Mouse (Mus musculus): ENCODE results near the gene Mertk. TPM values are rescaled to one million over a fixed set of nuclear protein-coding genes. Genes with fewer than 3 reads are reported as not detected.

The Mertk gene
- total RNA-seq, 2 experiments from 2014 or later: 1.0 to 1.3 TPM

GRCm38 (mm10) chr2:128719380-128719779 lies 20.6 kb downstream of the Mertk start:
- ATAC-seq (ENCODE audit: poor library complexity, severe bottlenecking): no peak

DNA sequence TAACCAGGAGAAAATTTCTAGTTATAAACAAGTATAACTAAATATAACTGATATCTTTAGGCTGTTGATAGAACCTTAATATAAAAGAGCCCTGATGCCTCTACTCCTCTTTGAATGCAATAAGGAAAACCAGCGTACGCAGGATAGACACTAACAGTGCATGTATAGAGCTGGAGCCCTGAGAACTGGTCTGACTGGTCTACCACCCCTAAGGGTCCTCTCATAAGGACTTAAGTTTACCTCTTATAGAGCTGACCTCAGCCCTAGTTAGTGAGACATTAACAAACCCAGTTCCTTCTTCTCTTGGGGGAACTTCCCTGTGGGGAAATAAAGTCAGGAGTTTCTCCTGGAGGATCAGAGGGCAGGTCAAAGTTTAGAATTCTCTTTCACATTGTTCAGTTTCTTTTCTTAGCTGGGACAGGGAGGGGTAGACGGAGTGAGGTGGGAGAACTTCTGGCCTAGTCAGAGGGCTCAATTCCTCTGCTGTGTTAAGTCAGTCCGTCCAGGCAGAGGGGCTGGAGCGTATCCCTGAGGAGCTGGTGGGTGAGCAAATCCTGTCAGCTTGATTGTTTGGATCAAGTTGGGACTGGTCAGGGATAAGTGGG lies 23.5 kb downstream of the Mertk start:
- no peak for ATAC-seq (ENCODE audit: poor library complexity, severe bottlenecking)

DNA sequence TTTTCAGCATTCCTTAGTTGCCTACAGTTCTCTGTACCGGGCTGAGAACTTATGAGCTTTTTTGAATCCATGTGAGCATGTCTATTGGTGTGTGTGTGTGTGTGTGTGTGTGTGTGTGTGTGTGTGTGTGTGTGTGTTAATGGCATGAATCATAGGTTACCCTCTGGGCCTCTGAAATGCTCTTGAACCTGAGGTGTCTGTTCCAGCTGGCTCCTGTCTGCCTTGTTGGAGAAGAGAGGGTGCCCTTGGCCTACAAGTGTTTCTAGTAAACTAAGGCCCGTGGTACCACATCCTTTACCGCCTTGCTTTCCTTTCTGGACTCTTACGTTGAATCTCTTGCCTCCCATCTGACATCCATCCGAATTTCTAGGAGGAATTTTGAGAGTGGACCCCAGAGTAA lies 27.3 kb downstream of the Mertk start:
- ATAC-seq (ENCODE audit: poor library complexity, severe bottlenecking): no peak

- ATAC-seq (ENCODE audit: poor library complexity, severe bottlenecking): no peak
These were observed 27.9 kb downstream of the Mertk start for GRCm38 (mm10) chr2:128726626-128727025.

DNA sequence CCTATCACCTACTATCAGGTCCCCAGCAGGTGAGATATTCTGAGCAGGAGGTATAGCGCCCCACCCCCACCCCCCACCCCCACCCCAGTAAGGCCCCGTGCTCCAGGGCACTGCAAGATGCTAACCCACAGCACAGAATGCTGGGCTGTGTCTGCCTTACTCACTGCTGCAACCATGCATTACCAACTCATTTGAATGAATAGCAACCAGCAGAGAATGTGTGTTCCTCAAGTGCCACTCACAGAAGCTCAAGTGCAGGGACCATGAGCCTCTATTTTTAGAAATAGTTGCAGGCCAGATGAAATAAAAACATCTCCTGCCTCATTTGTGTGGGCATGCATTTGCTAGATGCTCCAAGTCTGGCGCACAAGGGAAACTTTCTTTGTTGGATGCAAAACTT lies 28.8 kb downstream of the Mertk start:
- no peak for ATAC-seq (ENCODE audit: poor library complexity, severe bottlenecking)

DNA sequence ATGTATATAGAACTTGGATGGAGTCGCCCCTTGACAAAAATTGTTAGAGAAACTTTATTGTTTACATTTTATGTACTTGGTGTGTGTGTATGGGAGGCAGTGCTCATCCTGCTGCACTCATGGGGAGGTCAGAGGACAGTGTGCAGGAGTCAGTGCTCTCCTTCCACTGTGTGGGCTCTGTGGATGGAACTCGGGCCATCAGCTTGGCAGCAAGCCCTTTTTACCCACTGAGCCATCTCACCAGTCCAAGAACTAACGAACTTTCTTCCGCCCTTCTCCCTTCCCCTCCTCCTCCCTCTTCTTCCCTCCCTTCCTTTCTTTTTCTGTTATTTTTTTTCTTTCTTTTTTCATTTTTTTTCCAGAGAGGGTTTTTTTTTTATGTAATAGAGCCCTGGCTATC lies 29.3 kb downstream of the Mertk start:
- no peak for ATAC-seq (ENCODE audit: poor library complexity, severe bottlenecking)

DNA sequence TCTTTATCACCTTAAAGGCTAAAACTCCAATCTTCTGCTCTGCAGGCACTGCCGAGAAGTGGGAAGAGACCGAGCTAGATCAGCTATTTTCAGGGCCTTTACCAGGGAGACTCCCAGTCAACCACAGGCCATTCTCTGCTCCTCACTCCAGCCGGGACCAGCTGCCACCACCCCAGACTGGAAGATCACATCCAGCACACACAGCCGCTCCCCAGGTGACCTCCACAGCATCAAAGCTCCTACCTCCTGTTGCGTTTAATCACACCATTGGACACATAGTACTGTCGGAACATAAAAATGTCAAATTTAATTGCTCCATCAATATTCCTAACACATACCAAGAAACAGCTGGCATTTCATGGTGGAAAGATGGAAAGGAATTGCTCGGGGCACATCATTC lies 30.4 kb downstream of the Mertk start:
- ATAC-seq (ENCODE audit: poor library complexity, severe bottlenecking): no peak

DNA sequence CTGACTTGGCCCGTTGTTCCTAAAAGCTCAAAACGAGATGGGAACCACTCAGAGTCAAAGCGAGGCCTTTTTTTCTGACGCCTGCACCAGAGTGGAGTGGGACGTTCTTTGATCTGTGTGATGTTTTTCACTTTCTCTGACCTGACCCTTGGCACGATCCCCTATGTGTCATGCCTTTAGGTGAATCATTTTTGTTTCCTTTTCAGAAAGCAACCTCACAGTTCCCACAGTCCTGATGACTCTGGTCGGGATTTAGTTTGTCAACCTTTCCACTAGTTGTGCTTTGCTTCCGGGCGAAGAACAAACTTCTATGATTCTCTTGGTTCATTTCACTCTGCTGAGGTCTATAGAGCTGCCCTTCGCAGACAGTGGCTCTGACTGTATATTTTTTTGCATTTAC lies 32.8 kb downstream of the Mertk start:
- no peak for ATAC-seq (ENCODE audit: poor library complexity, severe bottlenecking)

DNA sequence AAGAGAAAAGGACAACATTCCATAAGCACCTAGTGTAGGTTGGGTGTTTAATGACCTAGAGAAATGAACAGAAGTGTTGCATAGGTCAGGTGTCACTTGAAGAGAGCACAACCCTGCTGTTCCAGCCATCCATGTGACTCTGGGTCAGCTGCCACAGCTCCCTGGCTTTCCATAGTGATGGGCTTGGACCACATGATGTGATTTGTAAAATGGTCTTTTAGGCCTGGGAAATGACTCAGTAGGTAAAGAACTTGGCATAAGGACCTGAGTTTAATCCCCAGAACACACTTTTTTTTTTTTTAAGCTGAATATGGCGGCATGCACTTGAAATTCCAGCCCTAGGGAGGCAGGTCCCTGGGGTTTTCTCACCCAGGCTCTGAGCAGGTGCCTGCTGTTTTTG lies 33.2 kb downstream of the Mertk start:
- no peak for ATAC-seq (ENCODE audit: poor library complexity, severe bottlenecking)

GRCm38 (mm10) chr2:128735089-128735488 lies 36.3 kb downstream of the Mertk start:
- ATAC-seq (ENCODE audit: poor library complexity, severe bottlenecking): no peak

- ATAC-seq (ENCODE audit: poor library complexity, severe bottlenecking): no peak
These were observed 38.3 kb downstream of the Mertk start for GRCm38 (mm10) chr2:128737051-128737450.

DNA sequence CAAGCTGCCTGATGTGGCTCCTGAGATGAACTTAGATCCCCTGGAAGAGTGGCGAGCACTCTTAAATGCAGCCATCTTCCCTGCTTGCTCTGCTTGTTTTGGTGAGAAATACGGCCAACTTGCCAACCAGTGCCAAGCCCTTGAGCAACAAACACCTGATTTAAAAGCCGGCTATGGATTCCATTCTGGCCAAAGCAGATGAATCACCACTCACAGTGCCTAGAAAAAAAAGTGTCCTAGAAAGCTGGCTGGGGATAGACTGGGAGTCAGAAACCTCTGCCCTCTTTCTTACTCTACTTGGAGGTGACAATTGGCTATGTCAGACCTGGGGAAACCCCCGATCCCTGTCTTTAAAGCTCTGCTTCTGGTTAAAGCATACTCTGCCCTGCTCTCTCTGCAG lies 39.0 kb downstream of the Mertk start:
- no peak for ATAC-seq (ENCODE audit: poor library complexity, severe bottlenecking)

- no peak for ATAC-seq (ENCODE audit: poor library complexity, severe bottlenecking)
These were observed 40.0 kb downstream of the Mertk start for GRCm38 (mm10) chr2:128738725-128739258.

DNA sequence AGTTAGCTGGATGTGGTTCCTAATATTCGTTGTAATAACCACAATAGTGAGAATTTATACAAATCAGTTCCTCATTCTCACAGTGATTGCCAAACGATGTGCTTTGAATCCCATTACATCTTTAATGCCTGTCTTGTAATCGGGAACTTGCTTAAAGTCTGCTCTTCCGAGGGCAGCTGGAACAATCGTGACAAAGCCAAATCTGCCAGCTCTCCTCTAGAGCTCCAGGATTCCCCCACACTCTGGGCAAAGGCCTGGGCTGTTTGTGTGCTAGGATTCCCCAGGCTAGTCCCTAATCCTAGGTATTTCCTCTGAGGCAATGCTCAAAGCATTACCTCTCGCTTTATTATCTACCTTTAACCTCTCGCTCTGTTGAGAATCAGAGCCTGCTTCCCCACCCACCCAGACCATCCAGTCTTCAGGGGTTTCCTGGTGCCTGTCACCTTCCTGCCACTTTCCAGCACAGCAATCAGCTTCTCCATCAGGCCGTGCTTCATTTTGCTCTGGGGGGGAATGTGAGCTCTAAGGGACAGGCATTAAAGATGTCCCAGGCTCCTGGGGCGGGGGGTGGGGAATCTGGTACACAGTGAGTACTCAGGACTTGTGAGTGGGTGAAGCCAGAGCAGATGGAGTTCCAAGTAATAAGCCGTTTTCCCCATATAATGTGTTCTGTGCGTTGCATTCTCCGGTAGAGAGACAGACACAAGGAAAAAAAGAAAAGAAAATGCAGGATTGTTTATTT lies 47.3 kb downstream of the Mertk start:
- ATAC-seq (ENCODE audit: poor library complexity, severe bottlenecking): peak; percentile 81

GRCm38 (mm10) chr2:128746621-128747151 lies 47.9 kb downstream of the Mertk start:
- ATAC-seq (ENCODE audit: poor library complexity, severe bottlenecking): no peak

DNA sequence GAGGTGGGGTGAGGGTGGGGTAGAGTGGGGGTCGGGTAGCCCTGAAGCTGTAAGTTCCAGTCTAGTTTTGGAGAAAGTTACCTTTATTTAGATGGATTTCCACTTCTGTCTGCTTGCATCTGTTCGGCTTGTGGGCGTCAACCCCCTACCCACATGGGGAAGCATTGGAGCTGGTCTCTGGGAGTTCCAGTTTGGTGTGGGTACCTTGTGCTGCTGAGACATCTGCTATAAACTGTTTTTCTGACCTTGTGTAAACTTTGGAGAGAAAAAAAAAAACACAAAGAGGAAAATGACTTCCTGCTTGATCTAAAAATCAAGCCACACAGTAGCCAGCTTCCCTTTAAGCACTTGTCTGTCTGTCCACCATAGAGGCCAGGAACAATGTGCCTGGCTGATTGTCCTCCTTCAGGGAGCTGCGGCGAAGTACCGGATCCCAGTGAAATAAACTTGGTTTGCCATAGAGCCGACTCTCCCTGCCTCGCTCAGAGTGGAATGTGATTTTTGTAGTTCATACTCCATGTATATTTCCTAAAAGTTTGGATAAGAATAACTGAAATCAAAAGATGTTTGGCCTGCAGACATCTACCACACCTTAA lies 48.8 kb downstream of the Mertk start:
- no peak for ATAC-seq (ENCODE audit: poor library complexity, severe bottlenecking)

DNA sequence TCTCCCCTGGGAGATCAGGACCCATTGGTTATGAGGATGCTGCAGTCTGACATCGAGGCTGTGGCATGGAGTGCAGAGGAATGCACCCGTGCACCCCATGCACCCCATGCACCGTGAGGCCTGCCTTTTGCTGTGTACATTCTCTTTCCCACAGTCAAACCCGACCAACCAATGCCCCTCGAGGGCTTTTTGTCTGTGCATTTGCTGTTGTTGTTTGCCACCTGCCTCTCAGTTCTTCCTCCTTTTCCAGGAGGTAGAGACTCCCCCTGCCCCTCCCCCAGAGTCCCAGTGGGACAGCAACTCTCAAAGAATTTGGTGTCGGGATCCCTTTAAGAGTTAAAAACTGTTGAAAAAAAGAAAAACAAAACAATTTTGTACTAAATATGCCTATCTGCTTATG lies 49.4 kb downstream of the Mertk start:
- no peak for ATAC-seq (ENCODE audit: poor library complexity, severe bottlenecking)

DNA sequence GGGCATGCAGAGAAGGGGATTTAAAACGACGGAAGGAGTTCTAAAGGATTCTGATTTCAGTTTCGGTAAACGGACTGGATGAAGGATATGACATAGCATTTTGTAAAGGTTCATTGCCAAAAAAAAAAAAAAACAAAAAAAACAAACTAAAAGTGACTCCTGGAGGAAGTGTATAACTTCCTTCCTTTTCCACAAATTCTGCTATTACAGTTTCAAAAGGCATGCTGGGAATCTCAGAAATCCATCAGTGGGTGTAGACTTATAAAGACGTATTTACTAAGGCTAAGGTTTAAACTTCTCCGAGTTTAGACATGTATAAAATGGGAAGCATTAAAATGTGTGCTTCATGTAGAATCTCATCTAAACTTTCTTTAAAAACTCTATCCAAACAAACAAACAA lies 52.3 kb downstream of the Mertk start:
- ATAC-seq (ENCODE audit: poor library complexity, severe bottlenecking): no peak

DNA sequence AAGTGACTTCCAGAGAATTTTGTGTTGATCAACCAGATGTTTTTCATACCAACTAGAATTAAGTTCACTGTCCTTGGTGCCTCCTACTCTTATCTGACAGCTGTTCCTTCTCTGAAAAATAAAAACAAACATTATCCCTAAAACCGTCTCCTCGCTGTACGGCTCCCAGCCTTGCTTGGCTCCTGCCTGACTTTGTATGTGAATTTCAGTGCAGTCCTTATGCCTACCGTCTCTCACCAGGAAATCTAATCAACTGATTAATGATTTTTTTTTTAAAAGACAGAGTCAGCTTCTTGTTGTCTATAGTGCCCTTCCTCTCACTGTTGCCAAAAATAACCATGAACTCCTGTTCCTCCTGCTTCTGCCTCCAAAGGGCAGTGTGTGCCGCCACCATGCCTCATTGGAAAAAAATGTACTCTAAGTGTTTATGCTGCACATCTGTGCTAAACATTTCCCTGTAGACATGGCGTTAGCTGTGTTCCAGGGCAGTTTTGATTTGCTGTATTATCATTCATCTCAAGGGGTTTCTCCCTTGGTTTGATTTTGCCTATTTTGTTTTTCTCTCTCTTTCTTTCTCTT lies 54.6 kb downstream of the Mertk start:
- no peak for ATAC-seq (ENCODE audit: poor library complexity, severe bottlenecking)

GRCm38 (mm10) chr2:128755149-128755691 lies 56.5 kb downstream of the Mertk start:
- no peak for ATAC-seq (ENCODE audit: poor library complexity, severe bottlenecking)

- ATAC-seq (ENCODE audit: poor library complexity, severe bottlenecking): no peak
These were observed 60.1 kb downstream of the Mertk start for GRCm38 (mm10) chr2:128758724-128759340.

Data from megakaryocyte, adult 5-6 weeks (primary cell).